ENCODE assay signal across 13 mouse cellular contexts in the genomic region with DNA sequence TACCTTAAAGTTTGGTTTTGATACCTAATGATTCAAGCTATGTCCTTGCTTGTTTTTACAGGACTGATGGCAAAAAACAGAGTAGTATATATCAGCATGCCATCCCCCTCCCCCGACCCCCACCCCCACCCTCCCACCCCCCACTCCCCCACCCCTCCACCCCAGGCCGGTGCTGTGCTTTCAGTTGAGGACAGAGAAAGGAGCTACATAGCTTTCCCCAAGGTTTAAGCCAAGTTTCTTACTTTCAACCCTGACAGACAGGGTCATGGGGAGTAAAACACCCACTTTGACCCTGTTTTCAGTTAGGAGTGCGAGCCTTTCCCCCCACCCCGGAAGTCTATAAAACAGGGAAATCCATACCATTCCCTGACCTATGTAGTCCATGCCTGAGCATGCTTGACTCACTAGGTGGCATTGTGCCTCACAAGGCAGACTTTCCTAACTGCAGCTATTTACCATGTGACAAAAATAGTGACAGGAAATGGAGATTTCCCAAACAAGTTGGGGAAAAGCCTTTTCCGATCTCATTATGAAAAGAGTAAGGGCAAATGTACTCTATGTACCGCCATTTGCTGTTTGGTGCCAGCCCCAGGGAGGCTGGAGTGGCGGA.
DNase-seq lines count a peak whose midpoint lies in the region; ATAC-seq lines count a peak whose summit lies in the region.
"Had no signal": no experiment of that assay in that cellular context is flagged by ENCODE, and none has a peak within 500 bp of the region (broad histone marks: within the 10 kb centered on the region; RNA-seq: fewer than 3 reads in every experiment).

No protein-coding gene starts in this region.

- WGBS in heart, embryonic 14.5 days, result 28% methylated on average over 7 of the region's 7 CpGs
- 37% methylated on average over 7 of the region's 7 CpGs for WGBS in lung, embryonic 16.5 days
- WGBS in kidney, embryonic 15.5 days, result 33% methylated on average over 7 of the region's 7 CpGs

- peaks cover 29% of the 10 kb centered on the region for H3K36me3 ChIP-seq in heart, embryonic 14.5 days (ENCODE audit: control insufficient read depth, insufficient read depth, low read length)
- H3K36me3 ChIP-seq in lung, embryonic 16.5 days (ENCODE audit: control insufficient read depth, insufficient read depth, low read length), result 0 out of 2 replicates have a peak, but pooled peaks cover 2% of the 10 kb centered on the region
- H3K36me3 ChIP-seq in kidney, embryonic 15.5 days, result peaks cover 7% of the 10 kb centered on the region
- H3K36me3 ChIP-seq: neural tube, embryonic 13.5 days had no signal

- no peak overlapping the region for H3K4me3 ChIP-seq in heart, embryonic 14.5 days (ENCODE audit: control insufficient read depth in 1 of 2, insufficient read depth in 1 of 2, low read depth in 1 of 2, low read length in 2 of 2)
- no peak overlapping the region for H3K4me3 ChIP-seq in lung, embryonic 16.5 days (ENCODE audit: low read length)
- no peak overlapping the region for H3K4me3 ChIP-seq in kidney, embryonic 15.5 days (replicated peaks)
- H3K4me3 ChIP-seq: gastrocnemius, adult 2 months; megakaryocyte, embryonic 14.5 days; neural tube, embryonic 13.5 days had no signal

- peaks cover 21 to 47% of the 10 kb centered on the region in 2 experiments for H3K4me1 ChIP-seq in heart, embryonic 14.5 days (ENCODE audit: control insufficient read depth in 2 of 2, insufficient read depth in 2 of 2, low read length in 2 of 2)
- no peaks in the 10 kb centered on the region; the same call in 1 of the 2 replicates for H3K4me1 ChIP-seq in lung, embryonic 16.5 days (replicated peaks; ENCODE audit: control insufficient read depth, insufficient read depth, low read length)
- peaks cover 8% of the 10 kb centered on the region for H3K4me1 ChIP-seq in kidney, embryonic 15.5 days

- peak overlapping the region; percentile 31 to 49; a peak in 3 of 4 replicates for H3K27ac ChIP-seq in heart, embryonic 14.5 days (replicated peaks in 1 of 2; ENCODE audit: control insufficient read depth in 1 of 2, insufficient read depth in 1 of 2, low read depth in 2 of 2, low read length in 2 of 2)
- H3K27ac ChIP-seq in lung, embryonic 16.5 days (ENCODE audit: low read length), result no peak overlapping the region
- no peak overlapping the region for H3K27ac ChIP-seq in kidney, embryonic 15.5 days
- H3K27ac ChIP-seq: gastrocnemius, adult 2 months; neural tube, embryonic 13.5 days had no signal

- no peak for ATAC-seq in heart, embryonic 14.5 days (ENCODE audit: insufficient number of reproducible peaks, insufficient read depth, low FRiP score, low read depth)
- ATAC-seq in lung, embryonic 16.5 days (ENCODE audit: low read depth), result peak; percentile 54
- peak; percentile 82 for ATAC-seq in kidney, embryonic 15.5 days (replicated peaks; ENCODE audit: low FRiP score)
- ATAC-seq: inflammation-experienced regulatory T-cells, adult 6 months had no signal

- intact Hi-C loops in heart, postnatal 25 days (cut with DNase I), result no loop called here

- no peak for DNase-seq in heart, postnatal 25 days (ENCODE audit: low spot score)
- no peak for DNase-seq in lung, postnatal 4 days
- peak; percentile 26 for DNase-seq in lung, postnatal 36 days
- DNase-seq in ovary, adult 18-20 months (ENCODE audit: low spot score), result no peak
- DNase-seq: cerebellum, adult 9-11 months; gastrocnemius, adult 2 months; right cerebral cortex, postnatal 25 days had no signal

- 0 out of 2 replicates have a peak overlapping the region, but pooled peaks have one; percentile 17 for H3K4me2 ChIP-seq in heart, embryonic 14.5 days (ENCODE audit: low read length)
- no peak overlapping the region for H3K4me2 ChIP-seq in lung, embryonic 16.5 days (ENCODE audit: low read depth, low read length)
- H3K4me2 ChIP-seq in kidney, embryonic 15.5 days, result peak overlapping the region; percentile 30; the same call in 1 of the 2 replicates
- H3K4me2 ChIP-seq: neural tube, embryonic 13.5 days had no signal

- no peak overlapping the region for H3K9ac ChIP-seq in heart, embryonic 14.5 days (ENCODE audit: low read length)
- H3K9ac ChIP-seq in lung, embryonic 16.5 days (ENCODE audit: low read length), result no peak overlapping the region
- no peak overlapping the region for H3K9ac ChIP-seq in kidney, embryonic 15.5 days
- H3K9ac ChIP-seq: neural tube, embryonic 13.5 days had no signal

- no peaks in the 10 kb centered on the region for H3K9me3 ChIP-seq in heart, embryonic 14.5 days (ENCODE audit: control insufficient read depth, low read length)
- no peaks in the 10 kb centered on the region; the same call in 1 of the 2 replicates for H3K9me3 ChIP-seq in lung, embryonic 16.5 days (ENCODE audit: control insufficient read depth, low read length)
- H3K9me3 ChIP-seq in kidney, embryonic 15.5 days (replicated peaks), result no peaks in the 10 kb centered on the region
- H3K9me3 ChIP-seq: megakaryocyte, embryonic 14.5 days; neural tube, embryonic 13.5 days had no signal

- H3K27me3 ChIP-seq in heart, embryonic 14.5 days (ENCODE audit: control insufficient read depth, insufficient read depth, low read length), result no peaks in the 10 kb centered on the region
- no peaks in the 10 kb centered on the region for H3K27me3 ChIP-seq in lung, embryonic 16.5 days (ENCODE audit: control insufficient read depth, insufficient read depth, low read depth, low read length)
- no peaks in the 10 kb centered on the region for H3K27me3 ChIP-seq in kidney, embryonic 15.5 days
- H3K27me3 ChIP-seq: megakaryocyte, embryonic 14.5 days; neural tube, embryonic 13.5 days had no signal

Comparison
In these comparisons a context has a peak if more than half of its experiments do, and no peak if none do; other contexts are left out.
1. H3K27ac ChIP-seq: peak in heart, embryonic 14.5 days (2 of 2); none in lung, embryonic 16.5 days (single experiment) and kidney, embryonic 15.5 days (single experiment).